Mouse (Mus musculus) limb, embryonic 14.5 days (tissue): ENCODE measurements around the gene Aldh1a2. TPM values are rescaled to one million over a fixed set of nuclear protein-coding genes. Genes with fewer than 3 reads are reported as not detected.

Source experiments
- ATAC-seq: fragments of 200-750 bp; cut with Nextera tagmentation; 2 replicates; pipeline ENCODE4 v1.8.0; 2017; ENCODE audit warnings: low read depth, moderate number of reproducible peaks, moderate TSS enrichment; ENCODE audit not compliant: low FRiP score
- DNase-seq: peaks from one replicate; pipeline ENCODE4 v3.0.0-alpha.2; 2015; ENCODE audit warnings: low spot score
- H3K27ac ChIP-seq: fragments of 300-500 bp; sonication (generic); replicated peaks from 2 replicates; pipeline ENCODE4 v1.5.1; 2014; ENCODE audit warnings: low read depth, mild to moderate bottlenecking, low read length, moderate library complexity, mixed read lengths
- H3K27me3 ChIP-seq: fragments of 300-500 bp; sonication (generic); 2 replicates; pipeline ENCODE4 v1.6.1; 2014; ENCODE audit warnings: low read length, mixed read lengths; ENCODE audit not compliant: control insufficient read depth, insufficient read depth
- H3K36me3 ChIP-seq: fragments of 300-500 bp; sonication (generic); 2 replicates; pipeline ENCODE4 v1.6.1; 2014; ENCODE audit warnings: mild to moderate bottlenecking, low read length, moderate library complexity, mixed read lengths; ENCODE audit not compliant: control insufficient read depth, insufficient read depth
- H3K4me1 ChIP-seq: fragments of 300-500 bp; sonication (generic); 2 replicates; pipeline ENCODE4 v1.6.1; 2014; ENCODE audit warnings: antibody characterized with exemption, low read length, mixed read lengths; ENCODE audit not compliant: control insufficient read depth, insufficient read depth
- H3K4me2 ChIP-seq: fragments of 300-500 bp; sonication (generic); replicated peaks from 2 replicates; pipeline ENCODE4 v1.6.1; 2014; ENCODE audit warnings: low read depth, mild to moderate bottlenecking, low read length, moderate library complexity; ENCODE audit not compliant: severe bottlenecking
- H3K4me3 ChIP-seq: fragments of 300-500 bp; sonication (generic); replicated peaks from 2 replicates; pipeline ENCODE4 v1.5.1; 2014; ENCODE audit warnings: low read length
- H3K9ac ChIP-seq: fragments of 300-500 bp; sonication (generic); 2 replicates; pipeline ENCODE4 v1.6.1; 2014; ENCODE audit warnings: mild to moderate bottlenecking, low read depth, low read length, moderate library complexity; ENCODE audit not compliant: severe bottlenecking
- H3K9me3 ChIP-seq: fragments of 300-500 bp; sonication (generic); 2 replicates; pipeline ENCODE4 v1.6.1; 2016; ENCODE audit warnings: low read length; ENCODE audit not compliant: control insufficient read depth
- POLR2A ChIP-seq: fragments of 200-500 bp; IDR thresholded peaks from 2 replicates; pipeline ENCODE4 v1.8.0; 2012; ENCODE audit warnings: inconsistent platforms, mild to moderate bottlenecking, moderate library complexity, borderline replicate concordance; ENCODE audit not compliant: insufficient read depth, insufficient read length; ENCODE audit errors: extremely low read depth
- WGBS: fragments of 180-500 bp; shearing (Covaris S2); extraction: QIAGEN DNeasy Blood & Tissue Kit; methylation state at CpG from one replicate; pipeline ENCODE4 v1.1.7; 2014; 5-methylcytosine and 5-hydroxymethylcytosine counted together
- polyA plus RNA-seq, 2 experiments: library from polyadenylated mRNA; depleted of rRNA in 1 of 2; stranded (reverse) in 1 of 2; unstranded in 1 of 2; fragments of >200 nt; fragmentation: Nextera tagmentation in 1 of 2; extraction: Ambion mirVana in 1 of 2; gene quantifications; 2 replicates each; pipeline versions ENCODE4 v1.2.1 to v1.2.3; 2012 to 2014

The Aldh1a2 gene
- polyA plus RNA-seq, 2 experiments = 14.8 to 16.3 TPM

DNA sequence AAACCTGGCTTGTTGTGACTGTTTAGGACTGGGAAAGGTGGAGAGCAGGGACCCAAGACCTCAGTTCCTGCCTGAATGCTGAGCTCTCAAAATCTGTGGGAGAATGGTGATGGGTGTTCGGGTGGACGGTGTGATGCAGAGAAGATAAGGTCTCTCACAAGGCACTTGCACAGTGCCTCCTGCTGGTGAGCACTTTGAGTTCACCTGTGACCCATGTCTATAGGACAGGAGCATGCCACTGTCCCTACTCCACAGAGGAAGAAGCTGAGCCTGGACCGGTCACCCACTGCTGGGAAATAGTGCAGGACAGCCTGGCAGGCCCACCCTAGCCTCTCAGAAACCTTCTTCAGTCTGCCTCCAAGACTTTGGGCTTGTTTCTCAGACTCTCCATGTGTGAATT lies 100.4 kb downstream of the Aldh1a2 start:
- TF ChIP-seq POLR2A = no peak
- Histone ChIP-seq H3K4me2 (no peak overlapping the region), H3K9me3 (no peaks in the 10 kb centered on the region), H3K9ac (no peak overlapping the region), H3K27ac (no peak overlapping the region), H3K27me3 (no peaks in the 10 kb centered on the region), H3K4me1 (no peaks in the 10 kb centered on the region), H3K4me3 (no peak overlapping the region), H3K36me3 (no peaks in the 10 kb centered on the region)
- DNase-seq = no peak
- no peak for ATAC-seq
- whole genome bisulfite sequencing = 91% methylated on average over 3 of the region's 3 CpGs

GRCm38 (mm10) chr9:71317096-71317920 lies 101.7 kb downstream of the Aldh1a2 start:
- Histone ChIP-seq H3K27me3 (no peaks in the 10 kb centered on the region), H3K4me2 (no peak overlapping the region), H3K4me1 (0 out of 2 replicates have a peak, but pooled peaks cover 4% of the 10 kb centered on the region), H3K4me3 (no peak overlapping the region), H3K9ac (no peak overlapping the region), H3K9me3 (no peaks in the 10 kb centered on the region), H3K27ac (no peak overlapping the region), H3K36me3 (no peaks in the 10 kb centered on the region)
- WGBS = 63% methylated on average over 11 of the region's 11 CpGs
- ATAC-seq (peak; percentile 23; the same call in 1 of the 2 replicates), DNase-seq (peak; percentile 42)
- TF ChIP-seq POLR2A = no peak

DNA sequence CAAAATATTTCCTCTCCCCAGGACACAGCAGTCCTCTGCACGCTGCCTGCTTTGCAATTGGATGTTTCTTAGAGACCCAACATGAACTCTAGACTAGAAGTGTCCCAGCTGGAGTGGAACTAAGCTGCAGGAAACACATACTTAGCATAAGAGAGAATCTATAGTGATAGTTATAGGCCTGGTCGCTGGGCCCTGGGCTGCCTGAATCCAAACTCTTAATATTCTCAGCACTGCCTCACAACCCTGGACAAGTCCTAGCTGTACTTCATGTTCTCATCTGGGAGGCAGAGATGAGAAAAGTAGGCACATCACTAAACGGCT lies 102.3 kb downstream of the Aldh1a2 start:
- Histone ChIP-seq H3K27me3 (no peaks in the 10 kb centered on the region), H3K9me3 (no peaks in the 10 kb centered on the region), H3K27ac (no peak overlapping the region), H3K4me2 (no peak overlapping the region), H3K4me1 (0 out of 2 replicates have a peak, but pooled peaks cover 4% of the 10 kb centered on the region), H3K4me3 (no peak overlapping the region), H3K9ac (no peak overlapping the region), H3K36me3 (no peaks in the 10 kb centered on the region)
- ATAC-seq (no peak), DNase-seq (no peak)
- 65% methylated on average over 3 of the region's 3 CpGs for WGBS
- TF ChIP-seq POLR2A = no peak

- no peak overlapping the region for H3K9ac ChIP-seq
- DNase-seq = no peak
- H3K36me3 ChIP-seq = no peaks in the 10 kb centered on the region
- H3K9me3 ChIP-seq = no peaks in the 10 kb centered on the region
- no peaks in the 10 kb centered on the region for H3K27me3 ChIP-seq
- TF ChIP-seq POLR2A = no peak
- no peak for ATAC-seq
- H3K4me2 ChIP-seq = no peak overlapping the region
- H3K27ac ChIP-seq = no peak overlapping the region
- H3K4me3 ChIP-seq = no peak overlapping the region
- 84% methylated on average over 5 of the region's 5 CpGs for WGBS
- H3K4me1 ChIP-seq = peaks cover 4% of the 10 kb centered on the region; the same call in 1 of the 2 replicates
Observed at GRCm38 (mm10) chr9:71319776-71320175, 104.2 kb downstream of the Aldh1a2 start.

GRCm38 (mm10) chr9:71320246-71321155 lies 104.9 kb downstream of the Aldh1a2 start:
- DNase-seq = peak; percentile 20
- Histone ChIP-seq H3K27ac (no peak overlapping the region), H3K4me2 (no peak overlapping the region), H3K9me3 (no peaks in the 10 kb centered on the region), H3K27me3 (no peaks in the 10 kb centered on the region), H3K36me3 (no peaks in the 10 kb centered on the region), H3K9ac (no peak overlapping the region), H3K4me3 (no peak overlapping the region), H3K4me1 (peaks cover 4% of the 10 kb centered on the region; the same call in 1 of the 2 replicates)
- ATAC-seq = no peak
- WGBS = 58% methylated on average over 11 of the region's 11 CpGs
- no peak for TF ChIP-seq POLR2A
